Mouse (Mus musculus): ENCODE results near the gene Tmem232. TPM values are rescaled to one million over a fixed set of nuclear protein-coding genes. Genes with fewer than 3 reads are reported as not detected.
A peak's percentile ranks its signal among the peaks of the same experiment; 100 is the strongest.
"Not testable (repeated sequence)": the region's sequence is repeated elsewhere in the genome, so short reads cannot be mapped to it uniquely, and the experiment has no call there.

Gene Tmem232
- total RNA-seq (2021): not detected in 2 replicates
- long read RNA-seq: 0 reads

DNA sequence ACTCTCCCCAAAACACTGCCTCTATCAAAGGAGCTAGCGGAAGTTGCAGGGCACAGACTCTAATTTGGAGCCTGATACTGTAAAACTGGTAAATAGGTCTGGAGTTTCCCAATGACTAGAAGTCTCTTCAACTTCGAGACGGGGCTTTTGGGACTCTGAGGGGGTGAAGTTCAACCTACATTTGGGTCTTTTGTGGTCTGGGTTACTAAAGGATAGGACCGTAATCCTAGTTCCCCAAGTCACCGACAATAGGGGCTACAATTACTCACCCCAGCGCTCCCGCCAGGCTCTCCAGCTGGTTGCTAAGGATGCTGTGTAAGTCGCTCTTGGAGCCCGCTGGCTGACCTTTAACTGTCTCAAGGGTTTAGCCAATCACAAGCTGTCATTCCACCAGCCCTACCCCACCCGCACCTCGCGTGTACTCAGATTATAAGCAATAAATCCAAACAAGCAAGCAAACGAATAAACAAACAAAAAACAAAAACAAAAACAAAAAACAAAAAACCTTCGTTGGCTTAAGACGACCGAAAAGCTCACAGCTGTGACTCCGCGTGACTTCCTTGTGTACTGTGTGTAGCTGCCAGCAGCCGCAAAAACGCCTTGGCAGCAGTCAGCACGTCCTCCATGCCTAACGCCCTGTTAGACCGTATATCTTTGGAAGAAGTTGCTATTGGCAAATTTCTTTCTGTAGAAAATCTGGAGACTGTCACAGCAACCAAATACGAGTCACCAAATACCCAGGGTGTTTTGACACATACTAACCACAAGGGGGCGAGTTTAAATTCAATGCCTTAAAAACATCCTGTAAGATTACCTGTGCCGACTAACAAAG, at the start of gene Tmem232:
Gene Tmem232, minus strand, starts transcription at position 342 of the 832 bp plus-strand sequence.
- DNase-seq: no peak

DNA sequence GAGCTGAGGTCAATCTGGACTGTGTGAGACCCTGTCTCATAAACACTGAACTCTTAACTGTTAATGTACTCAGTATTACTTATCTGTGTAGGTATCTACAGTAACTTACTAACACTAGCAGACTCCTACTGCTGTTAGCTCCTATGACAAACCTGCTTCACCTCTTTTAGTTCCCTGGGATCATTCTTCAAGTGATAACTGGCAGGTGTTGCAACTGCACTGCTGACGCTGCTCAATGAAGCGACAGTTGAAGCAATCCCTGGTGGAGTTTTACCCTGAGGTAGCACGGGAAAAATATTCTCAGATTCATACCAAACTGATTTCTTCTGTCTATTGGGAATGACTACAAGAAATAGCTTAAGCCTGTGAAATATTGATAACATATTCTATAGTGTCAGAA, 46.3 kb upstream of the Tmem232 start:
- no peak for DNase-seq

DNA sequence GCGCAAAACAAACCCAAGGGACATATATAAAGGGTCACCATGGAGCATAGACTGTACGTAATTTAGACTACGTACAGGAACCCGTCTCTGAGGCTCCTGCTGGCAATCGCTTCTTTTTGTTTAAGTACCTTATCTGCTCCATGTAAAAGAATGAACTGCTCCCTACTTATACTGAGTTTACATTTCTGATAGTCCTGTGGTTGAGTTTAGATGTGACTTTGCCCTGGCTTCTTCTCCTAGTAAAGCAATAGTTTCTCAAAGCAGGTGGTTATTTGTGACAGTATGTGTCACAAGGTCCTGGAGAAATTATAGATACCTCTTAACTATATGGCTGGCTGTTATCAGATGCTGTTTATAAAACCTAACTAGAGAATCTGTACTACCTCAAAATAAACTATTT, 40.9 kb upstream of the Tmem232 start:
- no peak for DNase-seq

GRCm38 (mm10) chr17:65579766-65580165, 39.2 kb upstream of the Tmem232 start:
- no peak for DNase-seq

DNA sequence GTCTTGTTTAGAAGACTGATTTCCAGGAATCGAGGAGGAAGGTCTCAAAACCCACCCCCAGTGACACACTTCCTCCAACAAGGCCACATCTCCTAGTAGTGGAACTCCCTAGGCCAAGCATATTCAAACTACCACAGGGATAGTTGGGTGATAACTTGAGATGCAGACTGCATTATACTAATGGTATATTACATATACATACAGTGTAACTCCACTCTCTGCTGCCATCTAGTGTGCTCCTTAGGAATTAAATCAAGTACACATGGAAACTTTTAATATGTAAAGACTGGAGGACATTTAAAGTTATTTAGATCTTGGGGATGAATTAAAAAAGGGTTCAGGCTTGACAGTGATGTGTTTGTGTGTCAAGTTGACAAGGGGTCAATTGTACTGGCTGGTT, 34.8 kb upstream of the Tmem232 start:
- no peak for DNase-seq

- DNase-seq: no peak
Measured at GRCm38 (mm10) chr17:65574850-65575249, 34.3 kb upstream of the Tmem232 start.

DNA sequence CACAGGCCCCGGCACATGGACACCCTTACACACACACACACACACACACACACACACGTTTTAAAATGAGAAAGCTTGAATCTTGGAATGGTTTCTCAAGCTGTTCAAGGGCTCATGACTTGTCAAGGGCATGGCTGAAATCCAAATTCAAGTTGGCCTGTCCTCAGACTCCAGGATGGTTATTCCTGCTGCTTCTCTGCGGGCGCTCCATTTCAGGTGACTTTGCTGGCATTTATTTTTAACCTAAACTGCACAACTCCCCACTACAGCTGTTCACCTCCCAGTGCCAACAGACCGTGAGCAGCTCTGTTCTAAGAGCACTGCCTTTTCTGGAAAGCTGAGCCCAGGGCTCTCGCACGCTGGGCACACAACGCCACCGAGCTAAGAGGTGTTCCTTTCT, 31.3 kb upstream of the Tmem232 start:
- DNase-seq: peak; percentile 21

DNA sequence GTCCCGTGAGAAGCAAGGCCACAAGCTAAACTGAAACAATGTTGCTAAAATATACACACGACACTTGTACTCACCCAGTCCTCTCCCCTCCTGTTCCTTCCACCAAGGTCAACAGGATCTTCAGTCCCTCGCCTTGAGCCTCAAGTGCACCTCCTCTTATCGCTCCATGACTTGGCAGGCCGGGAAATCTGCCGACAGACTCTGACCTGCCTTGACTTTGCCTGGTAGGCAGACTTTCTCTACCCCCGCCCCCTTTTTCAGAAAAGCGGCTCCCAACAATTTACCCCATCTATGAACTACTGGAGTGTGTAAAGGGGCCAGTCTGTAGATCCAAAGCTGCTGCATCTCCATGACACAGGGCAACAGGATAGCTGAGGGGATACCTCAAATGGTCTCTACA, 30.9 kb upstream of the Tmem232 start:
- DNase-seq: no peak

GRCm38 (mm10) chr17:65564189-65564588, 23.6 kb upstream of the Tmem232 start:
- DNase-seq: no peak

GRCm38 (mm10) chr17:65563345-65563744, 22.8 kb upstream of the Tmem232 start:
- no peak for DNase-seq

GRCm38 (mm10) chr17:65562761-65563160, 22.2 kb upstream of the Tmem232 start:
- peak; percentile 47 for DNase-seq

DNA sequence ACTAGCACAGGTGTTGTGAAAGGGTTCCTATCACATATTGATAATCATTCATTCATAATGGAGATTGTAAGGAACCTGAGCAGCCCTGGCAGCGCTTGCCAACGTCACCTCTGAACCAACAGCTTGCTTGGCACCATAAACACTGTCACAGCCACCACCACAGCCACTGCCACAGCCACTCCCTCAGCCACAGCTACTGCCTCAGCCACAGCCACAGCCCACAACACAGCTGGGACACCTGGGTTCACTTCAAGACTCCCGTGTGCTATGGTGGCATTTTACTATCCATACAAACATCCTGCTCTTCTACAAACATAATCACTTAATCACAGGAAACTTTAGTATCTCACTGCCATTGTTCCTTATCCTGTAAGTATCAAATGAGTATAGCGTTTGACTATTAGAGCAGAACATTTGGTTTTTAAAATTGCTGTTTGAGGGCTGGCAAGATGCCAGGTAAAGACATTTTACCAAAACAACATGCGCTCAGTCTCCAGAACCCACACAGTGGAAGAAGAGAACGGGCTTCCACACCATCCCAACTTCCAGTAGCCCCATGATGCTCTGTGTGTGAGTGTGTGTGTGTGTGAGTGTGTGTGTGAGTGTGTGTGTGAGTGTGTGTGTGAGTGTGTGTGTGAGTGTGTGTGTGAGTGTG, 20.9 kb upstream of the Tmem232 start:
- DNase-seq: no peak

- no peak for DNase-seq
Measured at GRCm38 (mm10) chr17:65559273-65559672, 18.7 kb upstream of the Tmem232 start.

GRCm38 (mm10) chr17:65558788-65559187, 18.2 kb upstream of the Tmem232 start:
- no peak for DNase-seq

DNA sequence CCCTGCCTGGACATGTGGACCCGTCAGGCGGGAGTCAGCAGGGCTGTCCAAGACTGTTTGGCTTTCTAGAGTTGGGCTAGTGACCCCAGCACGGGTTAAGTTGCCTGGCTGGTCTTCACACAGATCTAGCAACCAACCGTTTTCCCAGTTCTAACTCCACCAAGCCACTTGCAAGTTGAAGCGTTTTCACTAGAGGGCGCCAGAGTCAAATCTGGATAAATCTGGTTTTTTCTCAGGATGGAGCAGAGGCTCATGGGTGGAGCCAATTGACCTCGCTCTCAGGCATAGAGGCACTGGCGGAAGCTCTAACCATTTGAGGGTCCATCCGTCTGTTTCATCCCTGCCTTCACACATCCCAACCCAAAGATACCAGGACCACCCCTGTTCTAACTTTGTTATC, 17.6 kb upstream of the Tmem232 start:
- peak; percentile 49 for DNase-seq

DNA sequence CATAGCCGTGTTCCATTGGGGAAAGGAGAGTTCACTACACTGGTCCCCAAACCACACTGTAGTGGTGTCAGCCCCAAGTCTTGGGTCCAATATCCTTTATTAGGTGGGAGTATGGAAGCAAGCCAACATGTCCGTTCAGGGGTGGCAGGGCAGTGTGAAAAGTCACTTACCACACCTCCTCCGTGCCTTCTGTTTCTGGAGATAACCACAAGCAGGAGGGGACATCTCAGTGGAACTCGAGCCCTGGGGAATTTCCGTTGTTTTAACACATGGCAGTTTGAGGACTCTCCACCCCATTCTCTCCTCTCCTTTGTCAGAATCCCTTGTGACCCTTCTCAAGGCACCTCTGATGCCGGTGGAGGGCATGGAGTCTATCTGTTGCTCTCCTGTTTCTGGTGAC, 16.6 kb upstream of the Tmem232 start:
- DNase-seq: no peak

- no peak for DNase-seq
Measured at GRCm38 (mm10) chr17:65556798-65557197, 16.2 kb upstream of the Tmem232 start.

- DNase-seq: no peak
Measured at GRCm38 (mm10) chr17:65552426-65552997, 11.9 kb upstream of the Tmem232 start.

DNA sequence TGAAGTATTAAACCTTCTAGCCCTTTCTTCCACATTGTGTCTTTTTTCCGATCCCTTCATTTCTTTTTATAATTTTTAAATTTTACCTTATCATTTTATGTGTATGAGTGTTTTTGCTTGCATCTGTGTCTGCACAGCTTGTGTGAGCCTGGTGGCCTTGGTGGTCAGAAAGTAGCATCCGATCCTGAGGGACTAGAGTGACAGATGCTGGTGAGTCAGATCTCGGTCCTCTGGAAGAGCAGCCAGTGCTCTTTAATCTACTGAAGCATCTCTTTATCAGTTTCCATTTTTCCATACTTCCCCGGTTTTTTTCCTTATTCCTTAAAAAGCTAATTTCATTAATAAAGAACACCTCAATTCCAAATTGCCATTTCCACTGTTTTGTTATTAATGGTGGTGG, 9.8 kb upstream of the Tmem232 start:
- no peak for DNase-seq

DNA sequence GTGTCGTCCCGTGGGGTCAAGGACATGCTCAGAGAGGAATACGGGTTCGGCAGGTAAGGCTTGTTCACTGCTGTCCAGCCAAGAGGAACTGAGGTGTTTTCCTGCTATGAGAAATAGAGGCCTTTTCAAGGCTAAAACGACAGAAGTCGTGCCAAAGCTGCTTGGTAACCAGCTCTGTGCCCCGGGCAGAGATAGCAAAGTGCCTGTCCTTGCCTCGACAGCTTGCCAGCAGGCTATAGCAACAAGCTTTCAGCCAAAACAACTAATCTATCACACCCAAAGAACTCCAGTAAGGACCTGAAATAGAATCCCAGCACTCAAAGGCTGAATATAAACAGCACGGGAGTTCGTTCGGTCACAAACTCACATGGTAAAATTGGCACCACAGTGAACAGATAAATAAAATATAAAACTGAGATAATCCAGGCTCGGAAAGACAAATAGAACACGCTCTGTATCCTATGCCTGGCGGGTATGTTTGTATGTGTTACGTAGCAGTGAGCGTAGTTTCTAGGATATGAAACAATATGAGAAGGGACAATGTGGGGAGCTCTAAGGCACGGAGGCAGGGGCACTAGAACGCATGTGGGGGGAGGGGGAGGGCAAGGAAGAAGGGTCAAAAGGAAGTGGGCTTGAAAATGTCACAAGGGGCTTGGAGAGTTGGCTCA, 8.2 kb upstream of the Tmem232 start:
- DNase-seq: peak; percentile 34

GRCm38 (mm10) chr17:65546221-65546620, 5.6 kb upstream of the Tmem232 start:
- DNase-seq: not testable (repeated sequence)

GRCm38 (mm10) chr17:65536156-65536555, 4.4 kb downstream of the Tmem232 start:
- peak; percentile 46 for DNase-seq

GRCm38 (mm10) chr17:65532381-65532780, 8.2 kb downstream of the Tmem232 start:
- not testable (repeated sequence) for DNase-seq
